Mouse (Mus musculus) liver, postnatal 0 days (tissue): Measurements from ENCODE around the gene 3110082I17Rik.

Experiments
- CTCF ChIP-seq: sonication (generic); IDR thresholded peaks from 2 replicates; pipeline ENCODE4 v1.5.1; 2016; ENCODE audit warnings: antibody characterized with exemption, low read depth
- EP300 ChIP-seq: IDR thresholded peaks from 2 replicates; pipeline ENCODE4 v1.6.1; 2016; ENCODE audit warnings: antibody characterized with exemption, low read depth, mild to moderate bottlenecking

GRCm38 (mm10) chr5:139337826-139338370, 122.4 kb downstream of the 3110082I17Rik start:
- TF ChIP-seq CTCF (no peak), EP300 (no peak)
